Mouse (Mus musculus) hindbrain, embryonic 13.5 days (tissue): Measurements from ENCODE around the gene Hcn1. TPM values are rescaled to one million over a fixed set of nuclear protein-coding genes. Genes with fewer than 3 reads are reported as not detected.

Source experiments
- ATAC-seq: fragments of 200-750 bp; cut with Nextera tagmentation; 2 replicates; pipeline ENCODE4 v1.8.0; 2017; ENCODE audit warnings: moderate TSS enrichment; ENCODE audit not compliant: low FRiP score
- H3K27ac ChIP-seq: fragments of 300-500 bp; sonication (generic); 2 replicates; pipeline ENCODE4 v1.5.1; 2015; ENCODE audit warnings: inconsistent platforms, mild to moderate bottlenecking, moderate library complexity
- H3K27me3 ChIP-seq: fragments of 300-500 bp; sonication (generic); 2 replicates; pipeline ENCODE4 v1.6.1; 2015; ENCODE audit warnings: mild to moderate bottlenecking, inconsistent platforms
- H3K36me3 ChIP-seq: fragments of 300-500 bp; sonication (generic); 2 replicates; pipeline ENCODE4 v1.6.1; 2015; ENCODE audit warnings: mild to moderate bottlenecking, inconsistent platforms
- H3K4me1 ChIP-seq: fragments of 300-500 bp; sonication (generic); replicated peaks from 2 replicates; pipeline ENCODE4 v1.6.1; 2015; ENCODE audit warnings: inconsistent platforms
- H3K4me2 ChIP-seq: fragments of 300-500 bp; sonication (generic); 2 replicates; pipeline ENCODE4 v1.6.1; 2015; ENCODE audit warnings: inconsistent platforms, mild to moderate bottlenecking, moderate library complexity
- H3K4me3 ChIP-seq: fragments of 300-500 bp; sonication (generic); 2 replicates; pipeline ENCODE4 v1.5.1; 2015; ENCODE audit warnings: mild to moderate bottlenecking, inconsistent platforms
- H3K9ac ChIP-seq: fragments of 300-500 bp; sonication (generic); 2 replicates; pipeline ENCODE4 v1.6.1; 2015; ENCODE audit warnings: mild to moderate bottlenecking, inconsistent platforms
- H3K9me3 ChIP-seq: fragments of 300-500 bp; sonication (generic); 2 replicates; pipeline ENCODE4 v1.6.1; 2016; ENCODE audit warnings: inconsistent platforms
- WGBS: fragments of 180-500 bp; shearing (Covaris S2); methylation state at CpG from one replicate; pipeline ENCODE4 v1.1.7; 2015; 5-methylcytosine and 5-hydroxymethylcytosine counted together
- polyA plus RNA-seq: library from polyadenylated mRNA; unstranded; fragments of >200 nt; fragmentation: Nextera tagmentation; extraction: Ambion mirVana; gene quantifications from 2 replicates; pipeline ENCODE4 v1.2.1, GENCODE M21; 2015

Hcn1 gene
- polyA plus RNA-seq, 1 experiment from 2014 or later: 0.71 TPM

- no peak overlapping the region for H3K9ac ChIP-seq
- ATAC-seq: no peak
- no peaks in the 10 kb centered on the region for H3K27me3 ChIP-seq
- H3K9me3 ChIP-seq: no peaks in the 10 kb centered on the region
- H3K4me3 ChIP-seq: no peak overlapping the region
- H3K27ac ChIP-seq: no peak overlapping the region
- 65% methylated on average over 2 of the region's 2 CpGs for WGBS
- H3K36me3 ChIP-seq: no peaks in the 10 kb centered on the region
- H3K4me1 ChIP-seq: no peaks in the 10 kb centered on the region
- H3K4me2 ChIP-seq: no peak overlapping the region
Measured at GRCm38 (mm10) chr13:117657501-117657900, 55.4 kb downstream of the Hcn1 start.

- H3K4me1 ChIP-seq: no peaks in the 10 kb centered on the region
- no peak overlapping the region for H3K9ac ChIP-seq
- no peak; the same call in 1 of the 2 replicates for ATAC-seq
- H3K36me3 ChIP-seq: no peaks in the 10 kb centered on the region
- H3K4me2 ChIP-seq: no peak overlapping the region
- WGBS: 78% methylated on average over 17 of the region's 17 CpGs
- no peak overlapping the region for H3K4me3 ChIP-seq
- no peak overlapping the region for H3K27ac ChIP-seq
- no peaks in the 10 kb centered on the region for H3K27me3 ChIP-seq
- no peaks in the 10 kb centered on the region for H3K9me3 ChIP-seq
Measured at GRCm38 (mm10) chr13:117658414-117659175, 56.5 kb downstream of the Hcn1 start.

- Histone ChIP-seq H3K36me3 (no peaks in the 10 kb centered on the region), H3K4me1 (no peaks in the 10 kb centered on the region), H3K27me3 (no peaks in the 10 kb centered on the region), H3K9me3 (no peaks in the 10 kb centered on the region), H3K27ac (no peak overlapping the region), H3K4me3 (no peak overlapping the region), H3K4me2 (no peak overlapping the region), H3K9ac (no peak overlapping the region)
- 79% methylated on average over 7 of the region's 7 CpGs for WGBS
- no peak for ATAC-seq
Measured at GRCm38 (mm10) chr13:117659511-117659910, 57.4 kb downstream of the Hcn1 start.

- Histone ChIP-seq H3K36me3 (no peaks in the 10 kb centered on the region), H3K27ac (no peak overlapping the region), H3K4me2 (no peak overlapping the region), H3K9ac (no peak overlapping the region), H3K9me3 (no peaks in the 10 kb centered on the region), H3K27me3 (no peaks in the 10 kb centered on the region), H3K4me3 (no peak overlapping the region), H3K4me1 (no peaks in the 10 kb centered on the region)
- 85% methylated on average over 3 of the region's 3 CpGs for WGBS
- no peak for ATAC-seq
Measured at GRCm38 (mm10) chr13:117662661-117663060, 60.5 kb downstream of the Hcn1 start.

GRCm38 (mm10) chr13:117669303-117669702 lies 67.2 kb downstream of the Hcn1 start:
- no peak for ATAC-seq
- no peak overlapping the region for H3K27ac ChIP-seq
- no peak overlapping the region for H3K4me3 ChIP-seq
- 64% methylated on average over 2 of the region's 2 CpGs for WGBS
- H3K4me2 ChIP-seq: no peak overlapping the region
- H3K4me1 ChIP-seq: no peaks in the 10 kb centered on the region
- H3K27me3 ChIP-seq: no peaks in the 10 kb centered on the region
- H3K9ac ChIP-seq: no peak overlapping the region
- H3K36me3 ChIP-seq: no peaks in the 10 kb centered on the region
- H3K9me3 ChIP-seq: no peaks in the 10 kb centered on the region

GRCm38 (mm10) chr13:117671851-117672250 lies 69.7 kb downstream of the Hcn1 start:
- Histone ChIP-seq H3K27ac (no peak overlapping the region), H3K4me2 (no peak overlapping the region), H3K27me3 (no peaks in the 10 kb centered on the region), H3K4me3 (no peak overlapping the region), H3K4me1 (no peaks in the 10 kb centered on the region), H3K9me3 (no peaks in the 10 kb centered on the region), H3K36me3 (no peaks in the 10 kb centered on the region), H3K9ac (no peak overlapping the region)
- 92% methylated on average over 1 of the region's 1 CpGs for WGBS
- no peak for ATAC-seq

- H3K36me3 ChIP-seq: no peaks in the 10 kb centered on the region
- 80% methylated on average over 5 of the region's 5 CpGs for WGBS
- no peak overlapping the region for H3K4me3 ChIP-seq
- H3K4me1 ChIP-seq: no peaks in the 10 kb centered on the region
- no peak overlapping the region for H3K27ac ChIP-seq
- ATAC-seq: no peak
- H3K4me2 ChIP-seq: no peak overlapping the region
- no peaks in the 10 kb centered on the region for H3K9me3 ChIP-seq
- H3K27me3 ChIP-seq: no peaks in the 10 kb centered on the region
- no peak overlapping the region for H3K9ac ChIP-seq
Measured at GRCm38 (mm10) chr13:117676418-117676817, 74.3 kb downstream of the Hcn1 start.

- H3K4me3 ChIP-seq: no peak overlapping the region
- no peak for ATAC-seq
- H3K4me1 ChIP-seq: no peaks in the 10 kb centered on the region
- 90% methylated on average over 7 of the region's 7 CpGs for WGBS
- H3K9ac ChIP-seq: no peak overlapping the region
- H3K36me3 ChIP-seq: no peaks in the 10 kb centered on the region
- no peak overlapping the region for H3K27ac ChIP-seq
- no peak overlapping the region for H3K4me2 ChIP-seq
- no peaks in the 10 kb centered on the region for H3K27me3 ChIP-seq
- no peaks in the 10 kb centered on the region for H3K9me3 ChIP-seq
Measured at GRCm38 (mm10) chr13:117687670-117688069, 85.5 kb downstream of the Hcn1 start.

GRCm38 (mm10) chr13:117694729-117695332 lies 92.7 kb downstream of the Hcn1 start:
- 97% methylated on average over 1 of the region's 1 CpGs for WGBS
- no peak overlapping the region for H3K27ac ChIP-seq

GRCm38 (mm10) chr13:117705573-117705972 lies 103.5 kb downstream of the Hcn1 start:
- H3K36me3 ChIP-seq: no peaks in the 10 kb centered on the region
- 0 out of 2 replicates have a peak, but pooled peaks cover 2% of the 10 kb centered on the region for H3K4me1 ChIP-seq
- no peaks in the 10 kb centered on the region for H3K9me3 ChIP-seq
- no peak overlapping the region for H3K9ac ChIP-seq
- no peak overlapping the region for H3K4me2 ChIP-seq
- no peaks in the 10 kb centered on the region for H3K27me3 ChIP-seq
- no peak for ATAC-seq
- H3K4me3 ChIP-seq: no peak overlapping the region
- no peak overlapping the region for H3K27ac ChIP-seq

More at GRCm38 (mm10) chr13:117694729-117695332, 92.7 kb downstream of the Hcn1 start:
- Histone ChIP-seq H3K9me3 (no peaks in the 10 kb centered on the region), H3K4me2 (no peak overlapping the region), H3K4me3 (no peak overlapping the region), H3K4me1 (no peaks in the 10 kb centered on the region), H3K9ac (no peak overlapping the region), H3K36me3 (no peaks in the 10 kb centered on the region), H3K27me3 (no peaks in the 10 kb centered on the region)
- ATAC-seq: no peak

GRCm38 (mm10) chr13:117705997-117706396 lies 103.9 kb downstream of the Hcn1 start:
- Histone ChIP-seq H3K4me1 (0 out of 2 replicates have a peak, but pooled peaks cover 2% of the 10 kb centered on the region), H3K9ac (no peak overlapping the region), H3K27ac (no peak overlapping the region), H3K27me3 (no peaks in the 10 kb centered on the region), H3K4me2 (no peak overlapping the region), H3K36me3 (no peaks in the 10 kb centered on the region), H3K4me3 (no peak overlapping the region), H3K9me3 (no peaks in the 10 kb centered on the region)
- peak; percentile 81 for ATAC-seq
- WGBS: 73% methylated on average over 3 of the region's 3 CpGs

GRCm38 (mm10) chr13:117706496-117706895 lies 104.4 kb downstream of the Hcn1 start:
- no peak overlapping the region for H3K9ac ChIP-seq
- no peak overlapping the region for H3K4me2 ChIP-seq
- WGBS: 78% methylated on average over 2 of the region's 2 CpGs
- no peak overlapping the region for H3K4me3 ChIP-seq
- H3K36me3 ChIP-seq: no peaks in the 10 kb centered on the region
- H3K27me3 ChIP-seq: no peaks in the 10 kb centered on the region
- no peaks in the 10 kb centered on the region for H3K9me3 ChIP-seq
- no peak overlapping the region for H3K27ac ChIP-seq
- 0 out of 2 replicates have a peak, but pooled peaks cover 2% of the 10 kb centered on the region for H3K4me1 ChIP-seq
- no peak for ATAC-seq
